Mouse (Mus musculus) midbrain, postnatal 0 days (tissue): ENCODE measurements around the gene Suco. TPM values are rescaled to one million over a fixed set of nuclear protein-coding genes. Genes with fewer than 3 reads are reported as not detected.

Source experiments
- ATAC-seq: fragments of 200-750 bp; cut with Nextera tagmentation; 2 replicates; pipeline ENCODE4 v1.8.0; 2017; ENCODE audit warnings: moderate number of reproducible peaks, mild to moderate bottlenecking, moderate TSS enrichment, moderate library complexity; ENCODE audit not compliant: low FRiP score
- DNase-seq: peaks from one replicate; pipeline ENCODE4 v3.0.0-alpha.2; 2015; ENCODE audit warnings: low spot score
- H3K27ac ChIP-seq: fragments of 300-500 bp; sonication (generic); 2 replicates; pipeline ENCODE4 v1.5.1; 2014; ENCODE audit warnings: low read depth, mild to moderate bottlenecking, low read length, mixed read lengths
- H3K27me3 ChIP-seq: fragments of 300-500 bp; sonication (generic); 2 replicates; pipeline ENCODE4 v1.6.1; 2014; ENCODE audit warnings: low read length, control low read depth, mixed read lengths; ENCODE audit not compliant: insufficient read depth
- H3K36me3 ChIP-seq: fragments of 300-500 bp; sonication (generic); 2 replicates; pipeline ENCODE4 v1.6.1; 2014; ENCODE audit warnings: low read length, control low read depth, mixed read lengths; ENCODE audit not compliant: insufficient read depth
- H3K4me1 ChIP-seq: fragments of 300-500 bp; sonication (generic); 2 replicates; pipeline ENCODE4 v1.6.1; 2014; ENCODE audit warnings: mild to moderate bottlenecking, control low read depth, antibody characterized with exemption, low read length, mixed read lengths; ENCODE audit not compliant: insufficient read depth
- H3K4me2 ChIP-seq: fragments of 300-500 bp; sonication (generic); 2 replicates; pipeline ENCODE4 v1.6.1; 2014; ENCODE audit warnings: low read depth, mild to moderate bottlenecking, low read length, mixed read lengths; ENCODE audit not compliant: poor library complexity, severe bottlenecking
- H3K4me3 ChIP-seq: fragments of 300-500 bp; sonication (generic); 2 replicates; pipeline ENCODE4 v1.5.1; 2014; ENCODE audit warnings: low read depth, mild to moderate bottlenecking, low read length, moderate library complexity
- H3K9ac ChIP-seq: fragments of 300-500 bp; sonication (generic); replicated peaks from 2 replicates; pipeline ENCODE4 v1.6.1; 2014; ENCODE audit warnings: mild to moderate bottlenecking, low read length, moderate library complexity, mixed read lengths; ENCODE audit not compliant: poor library complexity, severe bottlenecking
- H3K9me3 ChIP-seq: fragments of 300-500 bp; sonication (generic); 2 replicates; pipeline ENCODE4 v1.6.1; 2016; ENCODE audit warnings: low read length, control low read depth
- CTCF ChIP-seq: IDR thresholded peaks from 2 replicates; pipeline ENCODE4 v1.5.1; 2016; ENCODE audit warnings: antibody characterized with exemption, mild to moderate bottlenecking
- WGBS: fragments of 180-500 bp; shearing (Covaris S2); extraction: QIAGEN DNeasy Blood & Tissue Kit; methylation state at CpG from one replicate; pipeline ENCODE4 v1.1.7; 2014; 5-methylcytosine and 5-hydroxymethylcytosine counted together
- polyA plus RNA-seq: library from polyadenylated mRNA; unstranded; fragments of >200 nt; fragmentation: Nextera tagmentation; extraction: Ambion mirVana; gene quantifications from 2 replicates; pipeline ENCODE4 v1.2.1, GENCODE M21; 2015
- total RNA-seq: library from RNA; depleted of rRNA; stranded (reverse); fragments of >200 nt; gene quantifications from 2 replicates; pipeline ENCODE4 v1.2.3, GENCODE M21; 2014

The Suco gene
- total and polyA plus RNA-seq, 2 experiments from 2014 or later = 23.8 to 41.5 TPM

DNA sequence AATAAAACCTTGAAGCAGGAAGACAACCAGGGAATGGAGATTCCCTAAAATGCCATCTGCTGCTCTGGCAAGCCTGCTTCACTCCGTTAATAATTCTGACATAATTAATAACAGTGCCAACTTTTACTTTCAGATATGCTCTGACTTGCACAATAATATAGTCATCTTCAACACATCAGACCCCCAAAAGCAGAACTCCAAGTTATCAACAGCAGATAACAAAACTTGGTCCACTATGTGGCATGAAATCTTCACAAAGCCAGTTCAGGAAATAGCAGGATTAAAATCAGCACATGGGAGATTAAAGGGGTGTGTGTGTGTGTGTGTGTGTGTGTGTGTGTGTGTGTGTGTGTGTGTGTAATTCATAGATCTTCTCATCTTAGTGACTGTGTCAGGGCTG is 9.3 kb upstream of the Suco start:
- DNase-seq = no peak
- H3K4me2 ChIP-seq = no peak overlapping the region
- WGBS = 70% methylated on average over 1 of the region's 1 CpGs
- no peak overlapping the region for H3K27ac ChIP-seq
- H3K4me3 ChIP-seq = no peak overlapping the region
- no peak overlapping the region for H3K9ac ChIP-seq
- H3K9me3 ChIP-seq = no peaks in the 10 kb centered on the region
- H3K36me3 ChIP-seq = no peaks in the 10 kb centered on the region
- no peak for TF ChIP-seq CTCF
- no peaks in the 10 kb centered on the region for H3K4me1 ChIP-seq
- no peak for ATAC-seq
- H3K27me3 ChIP-seq = no peaks in the 10 kb centered on the region

DNA sequence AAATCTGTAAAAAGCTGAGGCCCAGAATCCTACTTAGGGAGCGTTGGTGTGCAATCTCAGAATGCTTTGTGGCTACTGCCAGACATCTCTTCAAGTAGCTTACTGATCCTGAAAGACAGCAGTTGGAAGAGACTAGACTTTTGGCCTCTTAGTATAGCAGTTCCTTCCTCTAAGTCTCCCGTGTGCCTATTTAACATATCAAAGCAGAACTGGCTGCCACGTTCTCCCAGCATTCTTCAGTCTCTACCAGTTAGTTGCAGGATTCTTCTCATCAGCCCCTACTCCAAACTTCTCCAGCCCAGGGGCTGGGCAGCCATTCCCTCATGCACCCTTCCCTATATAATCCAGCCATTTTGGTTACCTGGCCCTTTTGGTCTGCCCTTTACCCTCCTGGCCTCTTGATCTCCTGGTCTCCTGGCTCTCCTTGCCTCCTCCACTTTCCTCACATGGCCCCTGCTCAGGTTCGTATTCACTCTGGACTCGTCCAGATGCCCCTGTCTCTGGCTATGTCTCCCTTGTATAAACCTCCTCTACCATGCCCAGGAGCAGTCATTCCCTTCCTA is 1.2 kb upstream of the Suco start:
- Histone ChIP-seq H3K9ac (0 out of 2 replicates have a peak overlapping the region, but pooled peaks have one; percentile 19), H3K4me2 (peak overlapping the region; percentile 56), H3K4me1 (peaks cover 20% of the 10 kb centered on the region; the same call in 1 of the 2 replicates), H3K27me3 (no peaks in the 10 kb centered on the region), H3K27ac (0 out of 2 replicates have a peak overlapping the region, but pooled peaks have one; percentile 6), H3K4me3 (peak overlapping the region; percentile 65), H3K9me3 (no peaks in the 10 kb centered on the region), H3K36me3 (no peaks in the 10 kb centered on the region)
- DNase-seq = no peak
- no peak for ATAC-seq
- 17% methylated on average over 5 of the region's 5 CpGs for WGBS
- TF ChIP-seq CTCF = no peak

DNA sequence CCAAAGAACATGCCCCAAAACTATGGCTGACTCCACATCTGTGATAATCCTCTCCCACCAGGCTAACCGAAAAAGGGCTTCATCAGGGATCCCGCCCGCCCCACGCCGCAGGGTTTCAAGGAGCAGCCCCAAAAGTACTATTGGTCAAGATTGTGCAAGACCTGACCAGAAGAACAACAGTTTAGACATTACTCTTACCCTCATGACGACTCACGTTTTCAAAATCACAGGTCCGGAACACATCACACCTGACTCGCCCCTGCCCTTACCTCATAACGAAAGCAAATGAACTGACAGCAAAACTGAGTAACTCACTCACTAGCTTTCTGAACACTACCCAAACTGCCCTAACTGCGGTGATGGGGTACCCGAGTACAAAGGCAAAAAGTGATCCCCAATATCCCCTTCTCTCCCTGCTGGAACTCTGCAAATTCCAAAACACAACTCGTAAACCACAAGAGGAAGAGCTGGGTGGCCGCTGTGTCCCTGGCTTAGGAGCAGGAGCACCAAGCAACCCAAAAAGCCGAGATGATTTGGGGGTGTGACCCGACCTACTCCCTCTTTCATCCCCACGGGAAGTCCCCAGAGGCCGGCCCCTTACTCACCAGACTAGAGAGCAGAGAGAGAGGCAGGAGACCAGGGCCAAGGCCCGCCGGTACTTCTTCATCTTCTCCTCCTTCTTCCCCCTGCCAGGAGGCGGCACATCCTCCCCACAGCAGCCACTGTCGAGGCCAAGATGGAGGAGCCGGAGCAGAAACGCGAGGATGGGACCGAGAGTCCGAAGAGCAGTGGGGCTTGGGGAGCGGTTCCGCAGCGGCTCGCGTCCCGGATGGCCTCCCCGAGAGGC is 553 bp downstream of the Suco start:
- H3K36me3 ChIP-seq = no peaks in the 10 kb centered on the region
- peaks cover 20% of the 10 kb centered on the region; the same call in 1 of the 2 replicates for H3K4me1 ChIP-seq
- peak overlapping the region; percentile 96 for H3K27ac ChIP-seq
- no peaks in the 10 kb centered on the region for H3K27me3 ChIP-seq
- WGBS = under 1% methylated on average over 34 of the region's 34 CpGs
- peak overlapping the region; percentile 65 for H3K4me3 ChIP-seq
- DNase-seq (no peak), ATAC-seq (peak; percentile 42)
- TF ChIP-seq CTCF = peak; percentile 40; the same call in 1 of the 2 replicates
- H3K9ac ChIP-seq = peak overlapping the region; percentile 91
- peak overlapping the region; percentile 77 for H3K4me2 ChIP-seq
- no peaks in the 10 kb centered on the region for H3K9me3 ChIP-seq

DNA sequence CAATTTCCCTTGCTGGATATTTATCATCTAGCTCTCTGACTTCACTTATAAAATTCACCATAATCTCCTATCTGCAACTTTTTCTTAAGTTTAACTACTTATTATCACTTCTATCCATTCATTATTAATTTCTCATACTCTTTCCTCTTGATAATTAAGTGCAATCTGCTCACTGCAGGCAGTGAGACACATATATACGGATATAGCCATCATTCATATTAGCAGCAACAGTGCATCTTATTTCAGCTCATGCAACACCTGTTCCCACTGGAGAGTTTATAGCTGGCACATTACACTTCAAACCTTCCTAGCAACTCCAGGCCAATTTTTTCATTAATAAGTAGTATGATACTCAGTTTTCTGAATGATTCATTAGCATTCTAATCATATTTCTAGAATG is 7.1 kb downstream of the Suco start:
- WGBS = 85% methylated on average over 1 of the region's 1 CpGs
- H3K27ac ChIP-seq = no peak overlapping the region
- no peak overlapping the region for H3K4me2 ChIP-seq
- ATAC-seq = no peak
- no peaks in the 10 kb centered on the region for H3K36me3 ChIP-seq
- H3K27me3 ChIP-seq = no peaks in the 10 kb centered on the region
- no peaks in the 10 kb centered on the region for H3K9me3 ChIP-seq
- no peak for DNase-seq
- H3K9ac ChIP-seq = no peak overlapping the region
- no peak overlapping the region for H3K4me3 ChIP-seq
- H3K4me1 ChIP-seq = 0 out of 2 replicates have a peak, but pooled peaks cover 8% of the 10 kb centered on the region
- no peak for TF ChIP-seq CTCF

DNA sequence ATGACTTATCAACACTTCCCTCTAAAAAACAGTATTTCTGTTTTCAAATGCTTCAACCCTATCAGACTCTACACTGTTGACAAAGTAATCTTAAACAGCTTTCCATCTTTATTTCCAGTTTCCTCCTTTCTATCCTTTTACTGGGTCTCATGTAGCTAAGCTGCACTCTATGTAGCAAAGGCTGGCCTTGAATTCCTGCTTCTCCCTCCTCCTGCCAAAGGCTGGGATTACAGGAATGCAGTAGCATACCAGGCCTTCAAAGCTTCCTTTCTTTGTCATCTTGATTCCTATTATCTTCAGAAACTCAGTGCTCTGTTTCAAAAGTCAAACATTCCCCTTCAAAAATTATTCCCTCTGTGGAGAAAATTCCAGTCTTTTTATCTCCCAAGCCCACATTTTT is 8.1 kb downstream of the Suco start:
- no peak for ATAC-seq
- Histone ChIP-seq H3K4me3 (no peak overlapping the region), H3K4me2 (no peak overlapping the region), H3K36me3 (no peaks in the 10 kb centered on the region), H3K9ac (no peak overlapping the region), H3K4me1 (no peaks in the 10 kb centered on the region), H3K9me3 (no peaks in the 10 kb centered on the region), H3K27ac (no peak overlapping the region), H3K27me3 (no peaks in the 10 kb centered on the region)
- TF ChIP-seq CTCF = no peak
- DNase-seq = no peak

DNA sequence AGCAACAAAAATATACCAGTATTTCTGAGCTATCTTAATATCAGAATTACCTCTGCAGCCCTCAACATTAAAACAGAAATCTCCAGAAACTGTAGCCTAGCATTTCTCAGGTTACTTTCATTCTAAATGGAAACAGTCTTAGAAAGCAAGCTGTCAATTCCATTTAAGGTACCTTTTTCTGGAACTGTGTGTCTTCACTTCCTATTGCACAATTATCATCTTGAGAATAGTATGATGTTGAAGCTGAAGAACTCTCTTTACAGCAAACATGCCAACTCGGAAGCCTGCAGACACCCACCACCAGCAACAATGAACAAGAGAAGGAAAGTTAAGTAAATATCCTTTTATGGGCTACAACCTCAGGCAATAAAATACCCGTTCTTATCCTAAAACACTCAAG is 12.7 kb downstream of the Suco start:
- H3K4me1 ChIP-seq = no peaks in the 10 kb centered on the region
- H3K4me2 ChIP-seq = no peak overlapping the region
- H3K27ac ChIP-seq = no peak overlapping the region
- WGBS = 83% methylated on average over 2 of the region's 2 CpGs
- no peak overlapping the region for H3K9ac ChIP-seq
- no peaks in the 10 kb centered on the region for H3K36me3 ChIP-seq
- no peak for TF ChIP-seq CTCF
- DNase-seq (no peak), ATAC-seq (no peak)
- H3K4me3 ChIP-seq = no peak overlapping the region
- no peaks in the 10 kb centered on the region for H3K27me3 ChIP-seq
- H3K9me3 ChIP-seq = no peaks in the 10 kb centered on the region
